Mouse (Mus musculus) lung, postnatal 0 days (tissue): ENCODE results near the gene 1700029I15Rik.

ENCODE experiments used
- CTCF ChIP-seq: IDR thresholded peaks from 2 replicates; pipeline ENCODE4 v1.5.1; 2016; ENCODE audit warnings: antibody characterized with exemption, mild to moderate bottlenecking
- EP300 ChIP-seq: IDR thresholded peaks from 2 replicates; pipeline ENCODE4 v1.6.1; 2016; ENCODE audit warnings: antibody characterized with exemption, mild to moderate bottlenecking, control low read depth

- TF ChIP-seq CTCF = no peak
- TF ChIP-seq EP300 = no peak
These were observed 14.8 kb upstream of the 1700029I15Rik start for GRCm38 (mm10) chr2:92367383-92368029.
